Mouse (Mus musculus): ENCODE data around the gene Rab5a. TPM values are rescaled to one million over a fixed set of nuclear protein-coding genes. Genes with fewer than 3 reads are reported as not detected.
A peak's percentile ranks its signal among the peaks of the same experiment; 100 is the strongest.

Rab5a gene
- 26.6 TPM for polyA plus RNA-seq (2012; fragmentation: generic; extraction: Trizol)

DNA sequence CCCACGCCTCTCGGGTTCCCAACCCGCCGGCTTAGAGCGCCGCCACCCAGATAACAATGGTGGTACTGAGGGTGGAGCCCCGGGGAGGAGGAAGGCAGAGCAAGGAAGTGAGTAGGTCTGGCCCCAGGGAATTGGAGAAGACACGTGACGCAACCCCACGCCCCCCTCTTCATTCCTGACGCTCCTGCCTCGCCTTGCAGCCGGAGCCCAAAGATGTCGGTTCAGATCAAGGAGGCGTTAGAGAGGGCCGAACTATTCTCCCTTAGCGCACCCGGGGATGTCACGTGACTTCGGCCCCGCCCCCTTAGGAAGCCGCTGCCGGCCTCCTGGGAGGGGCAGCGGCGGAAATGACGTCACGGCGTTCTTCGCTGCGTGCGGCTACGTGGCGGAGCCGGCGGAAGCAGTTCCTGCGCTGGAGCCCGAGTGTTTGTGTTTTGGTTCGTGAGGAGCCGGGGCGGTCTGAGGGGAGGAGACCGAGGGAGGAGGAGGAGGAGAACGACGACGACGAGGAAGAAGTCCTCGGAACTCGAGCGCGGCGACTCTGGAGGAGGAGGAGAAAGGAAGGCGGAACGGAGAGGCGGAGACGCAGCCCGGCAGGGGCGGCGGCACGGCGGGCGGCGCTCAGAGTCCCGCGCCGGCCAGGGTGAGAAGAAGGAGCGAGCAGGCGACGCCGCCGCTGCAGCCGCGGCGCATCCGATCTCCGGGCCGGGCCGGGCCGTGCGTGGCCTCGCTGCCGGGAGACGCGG lies at the start of gene Rab5a:
Gene Rab5a, plus strand, starts transcription at position 377 of the 746 bp plus-strand sequence.
- H3K27me3 ChIP-seq (ENCODE audit: control insufficient read depth, insufficient read depth, insufficient read length): no peaks in the 10 kb centered on the region
- peak within 1 kb of the TSS; percentile 88 for H3K4me2 ChIP-seq (ENCODE audit: low read depth)
- H3K36me3 ChIP-seq (ENCODE audit: control insufficient read depth, insufficient read depth): no peaks in the 10 kb centered on the region
- no peak for TF ChIP-seq MYOG (IDR thresholded peaks at IDR 0.05; ENCODE audit: control insufficient read depth in 1 of 3, insufficient read depth in 1 of 3, insufficient read length in 2 of 3, low read depth in 2 of 3)
- TF ChIP-seq CEBPB (IDR thresholded peaks at IDR 0.05; ENCODE audit: insufficient read depth, poor library complexity, severe bottlenecking): no peak
- TF ChIP-seq E2F4 (IDR thresholded peaks at IDR 0.05; ENCODE audit: insufficient read depth): no peak
- TF ChIP-seq MAX (IDR thresholded peaks at IDR 0.05; ENCODE audit: low read depth): no peak
- peak; percentile 35 for TF ChIP-seq SRF (IDR thresholded peaks at IDR 0.05; ENCODE audit: control insufficient read depth, insufficient read length, low read depth)
- TF ChIP-seq TCF3 (IDR thresholded peaks at IDR 0.05; ENCODE audit: insufficient read length, low read depth): no peak
- peak; percentile 73 for TF ChIP-seq POLR2A (IDR thresholded peaks at IDR 0.05; ENCODE audit: insufficient read length, low read depth)
- peak; percentile 86 for TF ChIP-seq USF1 (IDR thresholded peaks at IDR 0.05; ENCODE audit: low read depth)
- peak; percentile 51 for TF ChIP-seq POLR2AphosphoS2 (IDR thresholded peaks at IDR 0.05; ENCODE audit: insufficient read length, low read depth)
- no peak for TF ChIP-seq REST (IDR thresholded peaks at IDR 0.05; ENCODE audit: insufficient read depth, insufficient read length)
- peak in 1 of 3 experiments; percentile 19 for TF ChIP-seq MYOD1 (IDR thresholded peaks at IDR 0.05; ENCODE audit: control insufficient read depth in 1 of 3, insufficient read length in 2 of 3, low read depth in 2 of 3)
- TF ChIP-seq TCF12 (IDR thresholded peaks at IDR 0.05; ENCODE audit: insufficient read depth, poor library complexity, severe bottlenecking): no peak
- H3ac ChIP-seq (ENCODE audit: control insufficient read depth, insufficient read length): peak within 1 kb of the TSS; percentile 54
- peaks cover 44% of the 10 kb centered on the region for H3K79me2 ChIP-seq (ENCODE audit: control insufficient read depth, insufficient read depth)
- H3K4me3 ChIP-seq: peak within 1 kb of the TSS; percentile 57

DNA sequence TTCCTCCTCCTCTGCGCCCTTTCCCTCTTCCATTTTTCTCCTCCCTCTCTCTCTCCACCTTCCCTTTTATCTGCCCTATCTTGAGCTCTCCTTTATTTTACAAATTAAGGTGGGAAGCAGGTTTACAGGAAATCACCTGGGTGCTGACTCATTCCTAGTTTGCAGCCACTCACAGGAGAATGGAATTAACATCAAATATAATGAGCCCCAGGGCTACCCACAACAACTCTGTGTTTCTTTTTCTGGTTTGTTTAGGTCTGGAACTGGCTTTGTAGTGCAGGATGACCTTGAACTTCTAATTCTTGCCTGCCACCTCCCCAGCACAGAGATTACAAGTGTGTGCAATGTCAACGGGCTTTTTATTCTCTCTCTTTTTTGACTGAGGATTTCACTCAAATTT lies 22.9 kb upstream of the Rab5a start:
- Histone ChIP-seq H3ac (ENCODE audit: control insufficient read depth, insufficient read length) (no peak overlapping the region), H3K36me3 (ENCODE audit: control insufficient read depth, insufficient read depth) (no peaks in the 10 kb centered on the region), H3K4me2 (ENCODE audit: low read depth) (no peak overlapping the region), H3K4me3 (no peak overlapping the region), H3K79me2 (ENCODE audit: control insufficient read depth, insufficient read depth) (no peaks in the 10 kb centered on the region), H3K27me3 (ENCODE audit: control insufficient read depth, insufficient read depth, insufficient read length) (no peaks in the 10 kb centered on the region)
- TF ChIP-seq MYOD1 (IDR thresholded peaks at IDR 0.05; ENCODE audit: control insufficient read depth in 1 of 3, insufficient read length in 2 of 3, low read depth in 2 of 3): no peak

DNA sequence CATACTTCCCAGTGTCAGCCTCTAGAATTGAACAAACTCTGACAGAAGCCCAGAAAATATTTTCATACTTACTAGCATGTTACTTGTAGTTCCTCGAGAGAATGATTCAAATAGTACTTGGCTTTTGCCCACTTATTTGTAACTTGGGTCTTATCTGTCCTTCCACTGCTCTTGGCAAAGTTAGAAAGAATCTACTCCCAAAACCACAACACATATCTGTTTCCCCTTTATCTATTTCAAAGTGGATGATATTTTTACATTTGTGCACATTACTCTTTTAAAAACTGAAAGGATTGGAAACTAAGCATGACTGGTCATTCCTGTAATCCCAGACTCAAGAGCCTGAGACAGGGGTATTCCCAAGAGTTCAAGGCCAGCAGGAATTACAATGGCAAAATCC lies 22.3 kb upstream of the Rab5a start:
- no peaks in the 10 kb centered on the region for H3K27me3 ChIP-seq (ENCODE audit: control insufficient read depth, insufficient read depth, insufficient read length)
- H3K36me3 ChIP-seq (ENCODE audit: control insufficient read depth, insufficient read depth): no peaks in the 10 kb centered on the region
- no peak overlapping the region for H3ac ChIP-seq (ENCODE audit: control insufficient read depth, insufficient read length)
- H3K79me2 ChIP-seq (ENCODE audit: control insufficient read depth, insufficient read depth): no peaks in the 10 kb centered on the region
- no peak for TF ChIP-seq POLR2A (IDR thresholded peaks at IDR 0.05; ENCODE audit: insufficient read length, low read depth)
- no peak for TF ChIP-seq SRF (IDR thresholded peaks at IDR 0.05; ENCODE audit: control insufficient read depth, insufficient read length, low read depth)
- TF ChIP-seq REST (IDR thresholded peaks at IDR 0.05; ENCODE audit: insufficient read depth, insufficient read length): no peak
- no peak for TF ChIP-seq MYOG (IDR thresholded peaks at IDR 0.05; ENCODE audit: control insufficient read depth in 1 of 3, insufficient read depth in 1 of 3, insufficient read length in 2 of 3, low read depth in 2 of 3)
- TF ChIP-seq CEBPB (IDR thresholded peaks at IDR 0.05; ENCODE audit: insufficient read depth, poor library complexity, severe bottlenecking): no peak
- no peak for TF ChIP-seq USF1 (IDR thresholded peaks at IDR 0.05; ENCODE audit: low read depth)
- no peak for TF ChIP-seq MYOD1 (IDR thresholded peaks at IDR 0.05; ENCODE audit: control insufficient read depth in 1 of 3, insufficient read length in 2 of 3, low read depth in 2 of 3)
- no peak for TF ChIP-seq POLR2AphosphoS2 (IDR thresholded peaks at IDR 0.05; ENCODE audit: insufficient read length, low read depth)
- TF ChIP-seq TCF12 (IDR thresholded peaks at IDR 0.05; ENCODE audit: insufficient read depth, poor library complexity, severe bottlenecking): no peak
- no peak for TF ChIP-seq E2F4 (IDR thresholded peaks at IDR 0.05; ENCODE audit: insufficient read depth)
- no peak for TF ChIP-seq TCF3 (IDR thresholded peaks at IDR 0.05; ENCODE audit: insufficient read length, low read depth)
- TF ChIP-seq MAX (IDR thresholded peaks at IDR 0.05; ENCODE audit: low read depth): no peak
- H3K4me2 ChIP-seq (ENCODE audit: low read depth): no peak overlapping the region
- H3K4me3 ChIP-seq: no peak overlapping the region

DNA sequence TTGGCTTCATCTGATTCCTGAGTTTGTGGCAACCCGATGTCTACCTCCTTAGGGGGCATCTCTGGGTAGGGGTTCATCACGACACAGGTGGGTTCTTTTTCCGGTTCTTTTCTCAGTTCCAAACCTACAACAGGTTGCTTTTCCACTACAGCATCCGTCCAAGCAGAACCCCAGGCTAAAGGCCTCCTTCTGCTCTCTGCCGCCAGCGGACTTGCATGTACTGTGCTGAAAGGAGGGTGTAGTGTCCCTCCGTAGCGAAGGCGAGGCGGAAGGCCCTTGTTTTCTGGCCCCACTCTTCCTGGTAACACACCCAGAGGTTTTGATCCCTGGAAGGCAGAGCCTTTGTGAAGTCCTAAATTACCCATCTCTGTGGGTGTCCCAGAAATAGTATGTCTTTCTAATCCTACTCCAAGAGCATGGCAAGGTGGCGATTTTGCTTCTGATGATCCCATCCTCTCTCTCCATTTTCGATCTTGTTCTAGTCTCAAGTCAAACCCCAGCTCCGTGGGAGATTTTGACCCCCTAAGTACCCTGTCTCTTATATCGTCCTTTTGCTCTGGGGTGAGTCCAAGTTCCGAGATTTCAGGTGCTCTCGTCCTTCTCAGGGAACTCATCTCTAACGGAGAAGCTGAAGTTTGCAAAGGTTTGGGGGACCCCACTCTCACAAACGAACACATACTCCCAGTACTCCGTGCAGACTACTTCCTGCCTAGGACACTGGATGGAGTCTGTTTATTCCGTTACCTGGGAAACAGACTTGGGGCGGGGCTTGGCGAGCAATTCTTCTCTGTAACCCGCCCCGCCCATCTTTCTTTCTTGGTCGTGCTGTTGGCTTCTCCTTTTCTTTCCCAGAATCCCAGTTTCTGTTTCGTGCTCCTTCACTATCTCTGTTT lies 16.2 kb upstream of the Rab5a start, which contains the start of gene Efhb:
Gene Efhb, minus strand, starts transcription at position 719 of the 893 bp plus-strand sequence.
- H3K79me2 ChIP-seq (ENCODE audit: control insufficient read depth, insufficient read depth): no peaks in the 10 kb centered on the region
- H3K36me3 ChIP-seq (ENCODE audit: control insufficient read depth, insufficient read depth): no peaks in the 10 kb centered on the region
- no peak within 1 kb of the TSS for H3ac ChIP-seq (ENCODE audit: control insufficient read depth, insufficient read length)
- peak within 1 kb of the TSS; percentile 79 for H3K4me2 ChIP-seq (ENCODE audit: low read depth)
- peak within 1 kb of the TSS; percentile 16 for H3K4me3 ChIP-seq
- H3K27me3 ChIP-seq (ENCODE audit: control insufficient read depth, insufficient read depth, insufficient read length): no peaks in the 10 kb centered on the region
- no peak for TF ChIP-seq E2F4 (IDR thresholded peaks at IDR 0.05; ENCODE audit: insufficient read depth)
- TF ChIP-seq POLR2A (IDR thresholded peaks at IDR 0.05; ENCODE audit: insufficient read length, low read depth): no peak
- no peak for TF ChIP-seq POLR2AphosphoS2 (IDR thresholded peaks at IDR 0.05; ENCODE audit: insufficient read length, low read depth)
- no peak for TF ChIP-seq TCF12 (IDR thresholded peaks at IDR 0.05; ENCODE audit: insufficient read depth, poor library complexity, severe bottlenecking)
- no peak for TF ChIP-seq SRF (IDR thresholded peaks at IDR 0.05; ENCODE audit: control insufficient read depth, insufficient read length, low read depth)
- TF ChIP-seq CEBPB (IDR thresholded peaks at IDR 0.05; ENCODE audit: insufficient read depth, poor library complexity, severe bottlenecking): no peak
- no peak for TF ChIP-seq MAX (IDR thresholded peaks at IDR 0.05; ENCODE audit: low read depth)
- no peak for TF ChIP-seq TCF3 (IDR thresholded peaks at IDR 0.05; ENCODE audit: insufficient read length, low read depth)
- TF ChIP-seq REST (IDR thresholded peaks at IDR 0.05; ENCODE audit: insufficient read depth, insufficient read length): no peak
- TF ChIP-seq USF1 (IDR thresholded peaks at IDR 0.05; ENCODE audit: low read depth): no peak
- TF ChIP-seq MYOD1 (IDR thresholded peaks at IDR 0.05; ENCODE audit: control insufficient read depth in 1 of 3, insufficient read length in 2 of 3, low read depth in 2 of 3): no peak
- TF ChIP-seq MYOG (IDR thresholded peaks at IDR 0.05; ENCODE audit: control insufficient read depth in 1 of 3, insufficient read depth in 1 of 3, insufficient read length in 2 of 3, low read depth in 2 of 3): no peak
